Mouse (Mus musculus): ENCODE measurements around the gene Hus1b. TPM values are rescaled to one million over a fixed set of nuclear protein-coding genes. Genes with fewer than 3 reads are reported as not detected.

Hus1b gene
- total RNA-seq, 2 experiments from 2014 or later, result 0.28 TPM; not detected in 1

GRCm38 (mm10) chr13:30931613-30932012, 15.9 kb downstream of the Hus1b start:
- Histone ChIP-seq H3K4me3 (no peak overlapping the region), H3K27ac (no peak overlapping the region)
- intact Hi-C loops (cut with DNase I), result no loop called here
- DNase-seq, result no peak
- TF ChIP-seq CTCF (IDR thresholded peaks at IDR 0.05), result no peak

GRCm38 (mm10) chr13:30929119-30929518, 18.4 kb downstream of the Hus1b start:
- no peak for DNase-seq
- Histone ChIP-seq H3K4me3 (no peak overlapping the region), H3K27ac (no peak overlapping the region)
- intact Hi-C loops (cut with DNase I), result no loop called here
- TF ChIP-seq CTCF (IDR thresholded peaks at IDR 0.05), result no peak

GRCm38 (mm10) chr13:30924269-30924668, 23.3 kb downstream of the Hus1b start:
- Histone ChIP-seq H3K4me3 (no peak overlapping the region), H3K27ac (no peak overlapping the region)
- intact Hi-C loops (cut with DNase I), result loop anchor here (5.0 kb wide), 1 partner anchor 43 kb away; no protein-coding TSS in a partner anchor
- TF ChIP-seq CTCF (IDR thresholded peaks at IDR 0.05), result no peak
- DNase-seq, result no peak

GRCm38 (mm10) chr13:30921914-30922313, 25.6 kb downstream of the Hus1b start:
- intact Hi-C loops (cut with DNase I), result loop anchor here (5.0 kb wide), 1 partner anchor 45 kb away; no protein-coding TSS in a partner anchor
- H3K4me3 ChIP-seq, result no peak overlapping the region
- TF ChIP-seq CTCF (IDR thresholded peaks at IDR 0.05), result no peak
- no peak for DNase-seq
- no peak overlapping the region for H3K27ac ChIP-seq

- Histone ChIP-seq H3K4me3 (no peak overlapping the region), H3K27ac (peak overlapping the region; percentile 87)
- no peak for TF ChIP-seq CTCF (IDR thresholded peaks at IDR 0.05)
- DNase-seq, result no peak
- intact Hi-C loops (cut with DNase I), result no loop called here
Measured at GRCm38 (mm10) chr13:30913757-30914156, 33.8 kb downstream of the Hus1b start.

GRCm38 (mm10) chr13:30913028-30913427, 34.5 kb downstream of the Hus1b start:
- TF ChIP-seq CTCF (IDR thresholded peaks at IDR 0.05), result no peak
- DNase-seq, result peak; percentile 57
- Histone ChIP-seq H3K4me3 (peak overlapping the region; percentile 14; the same call in 1 of the 2 replicates), H3K27ac (peak overlapping the region; percentile 87)
- intact Hi-C loops (cut with DNase I), result no loop called here

- DNase-seq, result peak; percentile 70
- Histone ChIP-seq H3K27ac (peak overlapping the region; percentile 87), H3K4me3 (no peak overlapping the region)
- no peak for TF ChIP-seq CTCF (IDR thresholded peaks at IDR 0.05)
- intact Hi-C loops (cut with DNase I), result no loop called here
Measured at GRCm38 (mm10) chr13:30911931-30912625, 35.5 kb downstream of the Hus1b start.

- intact Hi-C loops (cut with DNase I), result no loop called here
- no peak overlapping the region for H3K4me3 ChIP-seq
- DNase-seq, result peak; percentile 36
- no peak for TF ChIP-seq CTCF (IDR thresholded peaks at IDR 0.05)
- peak overlapping the region; percentile 87 for H3K27ac ChIP-seq
Measured at GRCm38 (mm10) chr13:30910889-30911288, 36.7 kb downstream of the Hus1b start.

- TF ChIP-seq CTCF (IDR thresholded peaks at IDR 0.05), result no peak
- intact Hi-C loops (cut with DNase I), result loop anchor here (5.0 to 10.0 kb wide), 3 partner anchors 180 to 715 kb away; no protein-coding TSS in a partner anchor
- Histone ChIP-seq H3K27ac (no peak overlapping the region), H3K4me3 (no peak overlapping the region)
- peak; percentile 36 for DNase-seq
Measured at GRCm38 (mm10) chr13:30902286-30902685, 45.3 kb downstream of the Hus1b start.

GRCm38 (mm10) chr13:30901387-30902041, 46.0 kb downstream of the Hus1b start:
- TF ChIP-seq CTCF (IDR thresholded peaks at IDR 0.05), result peak; percentile 68
- Histone ChIP-seq H3K4me3 (no peak overlapping the region), H3K27ac (no peak overlapping the region)
- DNase-seq, result no peak
- intact Hi-C loops (cut with DNase I), result loop anchor here (5.0 to 10.0 kb wide), 3 partner anchors 181 to 716 kb away; no protein-coding TSS in a partner anchor

Other genes starting within 250 kb of the Hus1b start
- gene Irf4, start 198.5 kb downstream of the Hus1b start, total RNA-seq (2021), result 1 to 10 TPM in 1 of 2 experiments, under 1 TPM in 1; 0.64 to 2.5 TPM
- 10 to 100 TPM; 14.2 to 15.1 TPM for gene Exoc2, start 26.3 kb upstream of the Hus1b start, total RNA-seq (2021)
- gene Gm5447, start 26.4 kb upstream of the Hus1b start, total RNA-seq (2021), result not detected